Mouse (Mus musculus) bone marrow macrophage, adult 2 months (primary cell): Measurements from ENCODE around the gene Hoxd10. TPM values are rescaled to one million over a fixed set of nuclear protein-coding genes. Genes with fewer than 3 reads are reported as not detected.

Experiments used
- H3K27ac ChIP-seq: 2 replicates; pipeline ENCODE4 v1.5.1; 2012; ENCODE audit warnings: low read depth, low read length; ENCODE audit not compliant: insufficient read depth
- H3K4me1 ChIP-seq: 2 replicates; pipeline ENCODE4 v1.6.1; 2012; ENCODE audit warnings: low read length; ENCODE audit not compliant: control insufficient read depth, insufficient read depth
- H3K4me3 ChIP-seq: 2 replicates; pipeline ENCODE4 v1.5.1; 2012; ENCODE audit warnings: mild to moderate bottlenecking, low read length, moderate library complexity; ENCODE audit not compliant: insufficient read depth
- CTCF ChIP-seq: IDR thresholded peaks from 2 replicates; pipeline ENCODE4 v1.5.1; 2012; ENCODE audit warnings: low read depth, mild to moderate bottlenecking, low read length, moderate library complexity
- POLR2A ChIP-seq: IDR thresholded peaks from 2 replicates; pipeline ENCODE4 v1.6.1; 2012; ENCODE audit warnings: mild to moderate bottlenecking, low read depth, low read length, borderline replicate concordance
- polyA plus RNA-seq: library from polyadenylated mRNA; stranded (reverse); fragments of >200 nt; gene quantifications from 2 replicates; pipeline ENCODE4 v1.2.4, GENCODE M21; 2012; ENCODE audit not compliant: missing spikeins, insufficient read depth, insufficient read length

Hoxd10 gene
- polyA plus RNA-seq, 1 experiment, result not detected

DNA sequence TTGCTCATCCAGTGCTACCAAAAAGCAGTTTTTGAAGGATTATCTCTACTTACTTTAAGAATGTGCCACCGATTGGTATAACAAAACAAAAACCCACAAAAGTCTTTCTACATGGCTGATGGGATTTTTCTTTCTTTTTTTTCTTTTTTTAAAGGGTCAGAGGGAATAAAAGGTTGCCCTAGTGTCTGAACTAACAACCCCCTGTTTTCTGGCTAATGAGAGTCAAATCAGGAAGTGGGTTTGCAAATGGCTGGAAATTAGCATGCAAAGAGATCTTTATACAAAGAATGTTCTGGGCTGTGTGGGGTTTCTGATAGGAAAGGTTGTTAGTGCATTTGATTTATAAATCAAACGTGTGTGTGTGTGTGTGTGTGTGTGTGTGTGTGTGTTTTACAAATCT, 28.7 kb downstream of the Hoxd10 start:
- Histone ChIP-seq H3K4me3 (no peak overlapping the region), H3K27ac (no peak overlapping the region), H3K4me1 (no peaks in the 10 kb centered on the region)
- TF ChIP-seq CTCF, result no peak
- TF ChIP-seq POLR2A, result no peak

DNA sequence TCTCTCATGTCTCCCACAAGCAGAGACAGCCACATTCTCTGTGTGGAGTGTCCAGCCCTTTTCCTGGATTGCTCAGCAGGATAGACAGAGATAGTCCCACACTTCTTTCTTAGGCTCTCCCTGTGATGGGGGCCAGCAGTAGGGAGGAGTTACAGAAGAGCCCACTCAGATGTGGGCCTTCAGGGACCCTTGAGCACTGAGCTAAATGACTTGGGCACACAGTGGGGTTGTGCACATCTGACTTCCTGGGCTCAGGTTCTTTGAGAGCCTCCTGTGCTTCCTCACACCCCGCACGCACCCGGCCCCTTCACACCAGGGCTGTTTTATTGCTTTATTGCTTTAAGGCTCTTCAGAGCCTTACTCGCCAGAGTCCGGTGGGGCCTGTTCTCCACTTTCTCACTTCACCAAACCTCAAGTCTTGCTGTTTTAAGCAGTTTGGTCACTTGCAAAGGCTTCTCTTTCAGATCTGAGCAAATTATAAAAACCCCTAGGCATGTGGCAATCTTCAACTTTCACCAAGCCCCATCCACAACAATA, 29.3 kb downstream of the Hoxd10 start:
- Histone ChIP-seq H3K4me1 (no peaks in the 10 kb centered on the region), H3K4me3 (no peak overlapping the region), H3K27ac (no peak overlapping the region)
- TF ChIP-seq CTCF, result no peak
- TF ChIP-seq POLR2A, result no peak

DNA sequence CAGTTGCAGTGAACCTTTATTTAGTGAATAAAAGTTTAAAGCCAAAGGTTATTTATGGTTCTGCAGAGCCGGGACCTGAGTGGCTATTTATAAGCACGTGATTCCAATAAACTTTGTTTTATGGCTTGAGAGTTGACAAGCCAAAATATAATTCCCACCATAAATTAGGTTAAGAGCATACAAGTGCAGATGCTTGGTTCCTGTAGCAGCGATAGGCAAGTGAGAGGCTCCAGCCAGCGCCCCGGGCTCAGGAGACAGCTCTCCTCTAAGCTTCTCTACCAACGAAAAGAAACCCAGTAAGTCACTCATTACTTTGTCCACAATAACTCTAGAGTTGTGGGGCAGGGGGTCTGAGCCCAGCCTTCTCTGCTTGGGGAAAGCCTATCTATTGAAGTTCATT, 30.2 kb downstream of the Hoxd10 start:
- Histone ChIP-seq H3K4me1 (no peaks in the 10 kb centered on the region), H3K4me3 (no peak overlapping the region), H3K27ac (no peak overlapping the region)
- TF ChIP-seq CTCF (no peak), POLR2A (no peak)

DNA sequence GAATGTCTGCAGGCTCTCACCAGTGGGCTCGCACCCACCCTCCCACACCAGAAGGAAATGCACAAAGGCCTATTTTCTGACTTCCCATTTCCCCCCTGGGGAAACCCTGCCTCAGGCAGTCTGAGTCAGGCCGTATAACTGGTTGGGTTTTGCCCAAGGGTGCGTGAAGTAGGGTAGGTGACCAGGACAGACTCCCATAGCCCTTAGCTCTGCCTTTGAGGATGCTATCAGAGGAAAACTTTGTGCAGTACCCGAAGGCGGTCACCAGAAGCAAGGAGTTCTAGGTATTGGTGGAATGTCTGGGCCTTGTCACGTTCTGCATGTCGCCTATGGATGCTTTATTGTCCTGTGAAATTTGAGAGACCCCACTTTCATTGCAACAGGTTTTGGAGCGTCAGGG, 31.2 kb downstream of the Hoxd10 start:
- TF ChIP-seq POLR2A, result no peak
- TF ChIP-seq CTCF, result no peak
- H3K4me3 ChIP-seq, result no peak overlapping the region
- no peaks in the 10 kb centered on the region for H3K4me1 ChIP-seq
- H3K27ac ChIP-seq, result no peak overlapping the region

DNA sequence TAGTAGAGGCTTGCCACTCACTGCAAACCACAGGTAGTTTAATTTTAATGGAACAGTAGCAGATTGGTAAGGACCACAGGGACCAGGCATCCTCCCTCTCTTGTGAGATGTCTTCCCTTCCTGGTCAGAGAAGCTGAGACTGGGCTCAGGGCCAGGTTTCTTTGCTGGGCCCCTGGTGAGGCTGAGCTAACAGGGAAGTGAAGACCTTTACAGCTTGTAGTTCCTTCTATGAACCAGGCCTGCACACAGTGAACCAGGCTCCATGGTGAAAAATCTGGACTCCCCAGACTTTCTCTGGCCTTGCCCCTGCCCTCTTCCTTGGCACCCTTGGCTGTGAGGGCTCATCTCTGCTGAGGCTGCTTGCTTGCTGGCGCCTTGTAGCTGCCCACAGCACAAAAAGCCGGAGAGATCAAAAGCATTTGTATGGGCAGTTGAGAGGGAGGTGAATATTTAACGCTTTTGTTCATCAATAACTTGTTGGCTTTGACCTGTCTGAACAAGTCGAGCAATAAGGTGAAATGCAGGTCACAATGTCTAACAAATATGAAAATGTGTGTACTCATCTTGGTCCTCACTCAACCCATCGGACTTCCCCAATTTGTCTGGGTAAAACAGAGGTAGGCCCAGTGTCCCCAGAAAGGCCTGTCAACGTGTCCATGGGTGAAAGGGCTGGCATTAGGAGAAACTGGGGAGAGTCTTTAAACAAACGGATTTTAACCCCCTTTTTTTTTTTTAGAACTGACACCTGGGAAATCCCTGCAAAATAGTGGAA, 32.7 kb downstream of the Hoxd10 start:
- H3K4me1 ChIP-seq, result no peaks in the 10 kb centered on the region
- no peak overlapping the region for H3K27ac ChIP-seq
- TF ChIP-seq POLR2A (no peak), CTCF (no peak)

DNA sequence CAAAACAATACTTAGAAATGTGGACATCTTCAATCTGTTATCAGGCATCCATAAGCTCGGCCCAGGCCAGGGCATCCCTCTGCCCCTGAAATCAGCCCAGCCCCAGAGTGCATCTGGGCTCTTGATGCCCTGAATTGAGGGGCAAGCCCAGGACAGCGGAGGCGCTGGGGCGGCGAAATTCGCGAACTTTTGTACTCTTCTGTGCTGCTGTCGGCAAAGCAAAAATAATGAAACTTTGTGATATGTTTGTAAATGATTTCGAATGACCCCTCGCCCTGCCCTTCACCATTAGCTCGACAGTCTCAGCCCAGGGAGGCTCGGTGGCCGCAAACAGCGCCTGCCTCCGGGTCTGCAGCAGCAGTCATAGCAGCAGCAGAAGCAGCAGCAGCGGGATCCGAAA, 33.4 kb downstream of the Hoxd10 start:
- TF ChIP-seq CTCF (no peak), POLR2A (no peak)
- H3K4me3 ChIP-seq, result no peak overlapping the region
- no peaks in the 10 kb centered on the region for H3K4me1 ChIP-seq
- H3K27ac ChIP-seq, result no peak overlapping the region

More for the DNA sequence above, 32.7 kb downstream of the Hoxd10 start:
- no peak overlapping the region for H3K4me3 ChIP-seq

DNA sequence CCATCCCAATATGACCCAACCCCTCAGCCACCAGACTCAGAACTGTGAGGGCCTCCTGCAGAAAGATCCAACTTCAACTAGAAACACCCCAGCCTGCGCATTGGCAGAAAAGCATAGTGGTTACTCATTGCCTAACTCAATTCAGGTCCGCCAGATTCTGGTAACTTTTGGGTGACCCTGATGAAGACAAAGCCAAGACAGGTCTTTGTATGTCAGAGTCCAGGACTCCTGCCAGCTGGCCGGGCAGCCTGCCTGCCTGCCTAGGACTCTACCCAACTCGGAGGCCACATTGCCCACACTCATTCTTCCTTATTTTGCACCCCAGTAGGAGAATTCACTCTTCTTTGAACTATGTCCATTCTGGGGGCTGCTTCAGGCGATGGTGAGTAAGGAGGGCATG, 34.8 kb downstream of the Hoxd10 start, which contains the start of gene Gm28230:
Gene Gm28230 (plus strand): TSS at position 178 of the 400 bp plus-strand sequence.
- no peak for TF ChIP-seq POLR2A
- TF ChIP-seq CTCF, result no peak
- Histone ChIP-seq H3K4me1 (no peaks in the 10 kb centered on the region), H3K27ac (no peak within 1 kb of the TSS), H3K4me3 (no peak within 1 kb of the TSS)

DNA sequence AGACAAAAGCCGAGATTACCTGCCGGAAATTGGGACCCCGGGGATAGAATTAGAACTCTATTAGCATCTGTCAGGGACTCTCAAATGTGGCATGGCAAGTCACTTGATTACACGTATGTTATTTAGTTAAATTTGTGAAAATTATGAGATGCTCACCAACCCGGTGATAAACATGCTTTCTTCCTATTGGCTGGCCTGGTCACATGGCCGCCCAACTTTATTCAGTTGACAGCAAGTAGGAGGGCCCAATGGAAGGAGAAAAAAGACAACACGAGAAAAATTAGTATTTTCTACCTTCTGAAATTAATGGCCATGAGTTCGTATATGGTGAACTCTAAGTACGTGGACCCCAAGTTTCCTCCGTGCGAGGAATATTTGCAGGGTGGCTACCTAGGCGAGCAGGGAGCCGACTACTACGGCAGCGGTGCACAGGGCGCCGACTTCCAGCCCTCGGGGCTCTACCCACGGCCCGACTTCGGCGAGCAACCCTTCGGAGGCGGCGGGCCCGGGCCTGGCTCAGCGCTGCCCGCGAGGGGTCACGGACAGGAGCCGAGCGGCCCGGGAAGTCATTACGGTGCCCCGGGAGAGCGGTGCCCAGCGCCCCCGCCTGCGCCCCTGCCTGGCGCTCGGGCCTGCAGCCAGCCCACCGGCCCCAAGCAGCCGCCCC, 35.4 kb downstream of the Hoxd10 start:
- TF ChIP-seq CTCF (no peak), POLR2A (no peak)
- Histone ChIP-seq H3K4me1 (no peaks in the 10 kb centered on the region), H3K4me3 (no peak overlapping the region), H3K27ac (no peak overlapping the region)

DNA sequence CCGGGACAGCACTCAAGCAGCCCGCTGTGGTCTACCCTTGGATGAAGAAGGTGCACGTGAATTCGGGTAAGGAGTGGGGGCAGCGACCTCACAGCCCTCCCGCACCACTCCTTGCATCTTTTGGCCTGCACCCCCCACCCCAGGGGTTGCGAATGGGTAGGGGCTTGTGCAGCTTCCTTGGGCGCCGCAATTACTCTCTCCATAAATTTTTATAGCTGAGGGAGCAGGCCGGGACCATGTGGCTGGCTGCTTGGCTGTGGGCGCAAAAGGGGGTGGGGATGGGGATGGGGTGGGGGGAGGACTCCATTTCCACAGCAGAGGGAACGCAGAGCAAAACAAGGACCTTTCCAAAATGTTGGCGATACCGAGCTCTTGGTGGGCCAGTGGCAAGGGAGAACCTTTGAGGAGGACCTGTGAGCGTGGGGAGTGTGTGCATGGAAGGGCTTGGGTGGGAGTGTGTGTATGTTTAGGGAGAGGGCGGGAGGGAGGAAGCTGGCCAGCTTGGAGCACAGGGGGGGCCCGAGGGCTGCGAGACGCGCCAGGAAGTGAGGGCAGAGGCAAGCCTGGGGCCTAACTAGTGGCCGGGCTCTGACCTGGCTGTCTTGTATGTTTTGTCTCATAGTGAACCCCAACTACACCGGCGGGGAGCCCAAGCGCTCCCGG, 36.0 kb downstream of the Hoxd10 start:
- H3K4me3 ChIP-seq, result no peak overlapping the region
- H3K27ac ChIP-seq, result no peak overlapping the region
- peaks cover under 1% of the 10 kb centered on the region; the same call in 1 of the 2 replicates for H3K4me1 ChIP-seq
- TF ChIP-seq CTCF (no peak), POLR2A (no peak)
